Mouse (Mus musculus) central nervous system, embryonic 11.5 days (tissue): ENCODE data around the gene H2-T24. TPM values are rescaled to one million over a fixed set of nuclear protein-coding genes. Genes with fewer than 3 reads are reported as not detected.

ENCODE experiments used
- polyA plus RNA-seq: library from polyadenylated mRNA; depleted of rRNA; stranded (reverse); fragments of >200 nt; gene quantifications from 2 replicates; pipeline ENCODE4 v1.2.3, GENCODE M21; 2012; rRNA removed

H2-T24 gene
- 0.96 and 0.99 TPM in 2 replicates for polyA plus RNA-seq

DNA sequence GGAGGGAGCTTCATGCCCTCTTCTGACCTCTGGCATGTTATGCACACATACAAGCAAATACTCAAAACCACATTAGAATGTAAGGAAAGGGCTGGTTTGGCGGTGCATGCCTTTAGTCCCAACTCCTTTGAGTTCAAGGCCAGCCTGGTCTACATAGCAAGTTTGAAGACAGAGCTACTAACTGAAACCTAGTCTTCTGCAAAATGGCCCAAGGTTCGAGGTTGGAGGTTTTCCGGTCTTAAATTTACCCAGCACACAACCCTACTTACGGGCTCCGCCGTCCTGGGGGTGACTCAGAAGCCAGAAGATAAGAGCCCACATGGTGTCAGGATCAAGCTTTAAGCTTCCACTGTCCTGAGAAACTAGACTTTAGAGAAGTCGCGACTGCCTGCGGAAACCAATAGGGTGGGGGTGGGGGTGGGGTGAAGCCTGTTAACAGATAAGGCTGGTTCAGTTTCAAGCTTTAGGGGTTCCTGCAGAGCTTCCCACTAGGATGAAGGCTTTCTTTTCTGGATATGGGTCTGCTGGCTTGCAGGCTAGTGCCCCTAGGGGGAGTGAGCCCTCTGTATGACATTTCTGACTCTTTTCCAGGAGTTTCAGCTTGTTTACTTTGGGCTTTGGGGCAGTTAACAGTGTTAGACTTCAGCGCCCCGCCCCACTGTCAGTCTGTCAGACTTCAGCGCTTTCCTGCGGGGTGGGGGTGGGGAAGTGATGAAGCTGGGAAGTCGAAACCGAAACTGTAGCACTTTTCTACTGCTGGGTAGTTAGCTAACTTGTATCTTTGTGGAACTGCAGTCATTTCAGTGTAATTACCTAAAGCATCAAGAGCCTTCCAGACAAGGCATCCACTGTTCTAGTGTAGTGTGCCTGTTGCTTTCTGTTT is at the start of gene H2-T24:
Gene H2-T24, minus strand, starts transcription at position 370 of the 883 bp plus-strand sequence.

GRCm38 (mm10) chr17:36058362-36058761 is 38.0 kb upstream of the H2-T24 start, which contains the start of gene Gm11127:
TSS of gene Gm11127 (minus strand) at chr17:36058371.

GRCm38 (mm10) chr17:36042610-36043169 is 22.3 kb upstream of the H2-T24 start, which contains the start of the genes H2-T22 and Gm6034:
TSS of gene H2-T22 (minus strand) at chr17:36042747.
TSS of gene Gm6034 (plus strand) at chr17:36042961.

GRCm38 (mm10) chr17:36032351-36032875 is 12.1 kb upstream of the H2-T24 start, which contains the start of gene H2-T23:
TSS of gene H2-T23 (minus strand) at chr17:36032855.

GRCm38 (mm10) chr17:35979401-35980362 is 40.7 kb downstream of the H2-T24 start, which contains the start of the genes Gnl1 and Prr3:
TSS of gene Gnl1 (plus strand) at chr17:35979851.
TSS of gene Prr3 (minus strand) at chr17:35980236.

GRCm38 (mm10) chr17:35969418-35970389 is 50.7 kb downstream of the H2-T24 start, which contains the start of gene Abcf1:
TSS of gene Abcf1 (minus strand) at chr17:35969761.

Other genes starting within 250 kb of the H2-T24 start
- gene Ier3, start 198.9 kb downstream of the H2-T24 start, polyA plus RNA-seq, result 2.3 and 3.8 TPM in 2 replicates
- gene Flot1, start 197.3 kb downstream of the H2-T24 start, polyA plus RNA-seq, result 53.2 and 54.8 TPM in 2 replicates
- gene Tubb5, start 182.3 kb downstream of the H2-T24 start, polyA plus RNA-seq, result 1,643 and 2,189 TPM in 2 replicates
- gene Mdc1, start 179.0 kb downstream of the H2-T24 start, polyA plus RNA-seq, result 37.8 and 41.2 TPM in 2 replicates
- gene Nrm, start 159.2 kb downstream of the H2-T24 start, polyA plus RNA-seq, result 61.1 and 62.0 TPM in 2 replicates
- gene Ppp1r18, start 155.0 kb downstream of the H2-T24 start, polyA plus RNA-seq, result 47.5 and 56.9 TPM in 2 replicates
- 72.6 and 76.7 TPM in 2 replicates for gene Dhx16, start 140.7 kb downstream of the H2-T24 start, polyA plus RNA-seq
- 40.5 and 45.6 TPM in 2 replicates for gene 2310061I04Rik, start 123.1 kb downstream of the H2-T24 start, polyA plus RNA-seq
- 136 and 230 TPM in 2 replicates for gene Atat1, start 110.5 kb downstream of the H2-T24 start, polyA plus RNA-seq
- gene Mrps18b, start 104.2 kb downstream of the H2-T24 start, polyA plus RNA-seq, result 46.6 and 55.3 TPM in 2 replicates
- 46.3 and 48.5 TPM in 2 replicates for gene Ppp1r10, start 104.1 kb downstream of the H2-T24 start, polyA plus RNA-seq
- gene Abcf1, start 50.8 kb downstream of the H2-T24 start, polyA plus RNA-seq, result 95.0 and 180 TPM in 2 replicates
- gene Gnl1, start 40.7 kb downstream of the H2-T24 start, polyA plus RNA-seq, result 35.1 and 60.9 TPM in 2 replicates
- 43.4 and 44.2 TPM in 2 replicates for gene Prr3, start 40.3 kb downstream of the H2-T24 start, polyA plus RNA-seq
- gene H2-T23, start 12.3 kb upstream of the H2-T24 start, polyA plus RNA-seq, result 4.6 and 5.0 TPM in 2 replicates
- 10.6 and 12.9 TPM in 2 replicates for gene H2-T22, start 22.2 kb upstream of the H2-T24 start, polyA plus RNA-seq
- not detected in 2 replicates for gene Gm6034, start 22.4 kb upstream of the H2-T24 start, polyA plus RNA-seq
- gene Gm11127, start 37.8 kb upstream of the H2-T24 start, polyA plus RNA-seq, result not detected in 2 replicates
- gene Gm19684, start 101.1 kb upstream of the H2-T24 start, polyA plus RNA-seq, result not detected in 2 replicates
- gene Gm7030, start 108.9 kb upstream of the H2-T24 start, polyA plus RNA-seq, result not detected in 2 replicates
- gene Gm8909, start 148.0 kb upstream of the H2-T24 start, polyA plus RNA-seq, result 0.15 and 0.28 TPM in 2 replicates
- not detected in 2 replicates for gene H2-T3, start 169.7 kb upstream of the H2-T24 start, polyA plus RNA-seq
- gene Rpp21, start 237.5 kb upstream of the H2-T24 start, polyA plus RNA-seq, result 59.6 and 60.2 TPM in 2 replicates